Mouse (Mus musculus) spleen, postnatal 4 days (tissue): ENCODE measurements around the gene Cytl1.

Experiments used
- DNase-seq, 2 experiments: peaks; one replicate each; pipeline ENCODE4 v3.0.0; 2022; ENCODE audit warnings: low spot score in 2 of 2

Gene Cytl1

DNA sequence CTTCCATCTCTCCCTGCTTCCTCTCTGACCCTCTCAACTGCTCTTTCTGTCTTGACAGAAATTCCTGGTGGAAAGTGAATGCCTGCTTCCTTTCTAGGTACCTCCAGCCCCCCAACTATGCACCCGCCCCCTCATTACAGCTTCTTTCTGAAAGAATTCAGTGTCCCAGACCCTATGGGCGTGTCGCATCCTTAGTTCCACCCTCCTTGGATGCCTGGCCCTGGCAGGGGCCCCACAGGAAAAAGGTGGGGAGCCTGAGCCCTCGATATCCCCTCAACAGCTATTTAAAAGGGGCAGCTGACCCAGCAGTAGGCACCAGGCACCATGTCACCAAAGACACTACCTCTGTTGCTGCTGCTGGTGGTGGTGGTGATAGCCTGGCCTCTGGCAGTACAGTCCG is at the start of gene Cytl1:
Cytl1 (plus strand) TSS at position 296 of the 400 bp plus-strand sequence.
- DNase-seq, result no peak

DNA sequence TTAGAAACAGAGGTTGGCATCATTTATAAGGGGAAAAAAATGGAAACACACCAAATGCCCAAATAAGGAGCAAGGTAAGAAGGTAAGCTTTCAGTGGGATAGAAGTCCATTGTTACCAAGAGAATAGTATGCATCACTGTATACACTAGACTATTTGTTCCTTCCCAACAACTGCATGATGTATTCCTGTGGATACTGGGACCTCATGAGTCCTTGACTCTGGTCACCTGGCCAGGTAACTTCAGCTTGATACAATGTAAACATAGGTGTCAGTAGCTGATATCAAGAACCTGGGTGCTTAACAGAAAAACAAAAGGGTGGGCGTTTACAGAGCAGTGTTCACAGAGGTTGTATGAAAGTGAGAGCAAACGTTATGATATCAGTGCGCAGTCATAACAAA is 42.6 kb upstream of the Cytl1 start:
- no peak for DNase-seq

DNA sequence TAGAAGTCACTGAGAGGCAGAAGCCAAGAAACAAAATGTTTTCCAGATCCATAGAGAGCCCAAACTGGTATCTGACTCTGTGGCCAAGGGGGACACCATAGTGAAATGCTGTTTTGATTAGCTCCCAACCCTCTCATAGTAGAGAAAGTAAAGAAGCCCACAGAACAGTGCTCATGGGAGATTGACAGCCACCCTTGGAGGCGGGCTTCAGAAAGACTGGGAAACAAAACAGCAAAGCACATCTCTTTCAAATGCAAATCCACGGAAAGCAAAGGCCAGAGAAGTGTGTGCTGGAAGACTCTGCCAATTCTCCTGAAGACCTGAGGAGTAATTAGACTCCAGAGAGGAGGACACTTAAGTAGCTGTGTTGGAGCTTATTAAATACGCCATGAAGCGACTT is 39.5 kb upstream of the Cytl1 start:
- no peak for DNase-seq

DNA sequence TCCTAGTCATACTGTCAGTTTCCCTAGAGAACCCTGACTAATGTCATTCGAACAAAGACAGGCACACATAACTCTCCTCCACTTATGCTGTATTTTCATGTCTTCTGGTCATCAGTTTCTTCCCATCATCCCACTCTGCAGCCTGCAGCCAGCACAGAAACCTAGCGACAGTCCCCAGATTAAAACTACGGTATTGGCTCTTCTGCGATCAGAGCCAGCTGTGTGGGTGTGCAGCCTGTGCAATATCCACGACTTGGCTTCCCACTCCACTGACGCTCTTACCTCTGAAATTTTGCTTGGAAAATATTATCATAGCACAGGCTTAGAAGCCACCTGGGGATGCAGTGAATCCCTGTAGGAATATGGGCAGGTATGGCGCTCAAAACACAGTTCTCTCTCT is 38.0 kb upstream of the Cytl1 start:
- no peak for DNase-seq

DNA sequence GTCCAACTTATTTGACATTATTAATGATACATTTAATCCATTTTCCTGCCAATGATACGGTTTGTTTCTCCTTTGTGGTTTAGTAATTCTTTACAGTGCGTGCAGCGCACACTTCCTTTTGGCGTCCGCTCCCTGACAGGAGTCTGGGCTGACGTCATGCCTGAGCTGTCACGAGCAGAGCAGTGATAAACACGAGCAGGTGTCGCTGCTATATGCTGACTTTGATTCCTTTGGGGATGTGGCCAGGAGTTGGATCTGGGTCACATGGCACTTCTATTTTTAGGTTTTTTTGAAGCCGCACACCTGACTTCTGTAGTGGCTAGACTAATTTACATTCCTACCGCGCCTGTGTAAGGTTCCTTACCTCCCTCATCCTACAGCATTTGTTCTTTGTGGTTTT is 35.6 kb upstream of the Cytl1 start:
- DNase-seq, result no peak

DNA sequence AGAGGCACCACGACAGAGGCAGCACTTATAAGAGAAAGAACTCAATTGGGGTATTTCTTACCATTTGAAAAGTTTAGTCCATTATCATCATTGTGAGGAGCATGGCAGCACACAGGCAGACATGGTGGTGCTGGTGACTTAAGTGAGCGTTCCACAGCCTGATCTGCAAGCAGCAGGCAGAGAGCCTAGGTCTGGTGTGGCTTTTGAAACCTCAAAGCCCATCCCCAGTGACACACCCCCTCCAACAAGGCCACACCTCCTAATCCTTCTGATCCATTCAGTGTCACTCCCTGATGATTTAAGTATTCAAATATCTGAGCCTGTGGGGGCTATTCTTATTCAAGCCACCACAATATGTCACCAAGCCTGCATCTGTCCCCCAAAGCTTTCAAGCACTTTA is 30.4 kb upstream of the Cytl1 start:
- no peak for DNase-seq

DNA sequence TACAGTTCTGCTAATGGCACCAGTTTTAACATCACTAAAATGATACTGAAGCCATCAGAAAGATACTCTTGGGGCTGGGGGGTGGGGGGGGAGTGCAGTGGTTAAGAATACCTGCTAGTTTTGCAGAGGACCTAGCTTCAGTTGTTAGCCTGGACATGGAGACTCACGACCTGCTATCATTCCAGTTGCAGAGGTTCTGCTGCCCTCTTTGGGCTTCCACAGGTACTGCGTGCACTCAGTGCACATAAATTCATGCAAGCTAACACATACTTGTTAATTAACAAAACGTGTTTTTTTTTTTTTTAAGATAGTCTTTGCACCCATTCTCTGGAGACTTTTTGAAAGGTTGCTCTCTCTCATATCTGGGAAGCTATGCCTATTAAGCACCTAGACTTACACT is 27.2 kb upstream of the Cytl1 start:
- no peak for DNase-seq

DNA sequence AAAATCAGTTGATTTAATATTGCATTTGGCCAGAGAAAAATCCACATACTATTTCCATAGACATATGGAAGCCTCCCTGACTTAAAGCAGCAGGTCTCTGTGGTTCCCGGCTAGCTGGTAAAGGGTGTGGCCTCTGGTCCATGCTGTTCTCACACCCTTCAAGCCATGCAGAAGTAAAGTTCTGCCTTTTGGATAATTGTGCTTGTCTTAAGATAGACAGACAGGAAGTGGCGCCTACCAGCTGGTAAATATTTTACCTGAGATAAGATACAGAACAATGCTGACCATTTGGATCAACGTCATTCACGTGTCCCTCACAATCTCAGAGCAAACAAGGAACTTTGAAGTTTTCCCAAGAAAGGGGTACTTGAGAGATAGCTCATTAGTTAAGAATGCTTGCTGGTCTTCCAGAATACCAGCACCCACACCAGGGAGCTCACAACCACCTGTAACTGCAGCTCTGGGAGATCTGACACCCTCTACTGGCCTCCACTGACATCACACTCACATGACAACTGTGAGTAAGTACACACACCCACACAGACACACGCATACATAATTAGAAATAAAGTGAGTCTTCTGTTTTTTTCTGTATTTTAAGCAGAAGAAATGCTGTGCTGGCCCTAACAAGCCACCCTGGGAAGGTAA is 25.9 kb upstream of the Cytl1 start:
- DNase-seq, result no peak

DNA sequence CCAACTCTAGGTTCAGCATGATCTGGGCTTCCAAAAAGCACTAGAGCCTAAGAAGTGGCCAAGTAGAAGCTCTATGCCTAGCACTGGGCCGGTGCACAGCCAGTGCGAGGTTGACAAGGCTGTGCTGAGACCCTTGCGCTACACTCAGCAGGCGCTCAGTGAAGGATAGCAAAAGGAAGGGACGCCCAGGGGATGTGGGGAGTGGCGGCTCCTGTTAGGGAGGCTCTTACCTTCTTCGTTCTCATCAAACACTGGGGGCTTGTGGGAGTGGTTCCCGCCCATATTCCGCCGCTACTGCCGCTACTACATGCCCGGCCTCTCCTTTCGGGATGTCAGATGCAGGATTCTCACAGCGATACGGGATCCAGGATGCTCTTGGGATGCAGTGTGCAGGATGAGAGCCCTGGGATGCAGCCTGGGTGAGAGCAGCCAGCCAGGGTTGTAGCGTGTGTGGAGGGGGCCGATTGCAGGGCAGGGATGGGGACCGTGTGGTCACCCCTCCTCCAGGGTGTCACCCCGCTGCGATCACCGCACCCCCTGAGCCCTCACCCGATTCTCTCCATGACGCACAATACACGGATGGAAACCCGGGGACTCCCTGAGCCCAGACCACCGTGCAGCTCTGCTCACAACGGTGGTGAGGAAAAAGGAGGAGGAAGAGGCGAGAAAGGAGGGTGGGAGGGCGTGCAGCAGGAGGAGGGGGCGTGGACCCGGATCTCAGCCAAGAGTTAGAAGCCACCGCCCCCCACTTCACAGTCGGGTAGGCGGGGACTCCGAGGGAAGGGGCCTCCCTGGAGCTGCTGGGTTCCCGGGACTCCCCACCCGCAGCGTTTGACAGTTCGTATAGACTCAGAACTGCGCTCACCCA is 18.6 kb upstream of the Cytl1 start, which contains the start of gene Stk32b:
Stk32b (minus strand) TSS at position 667 of the 868 bp plus-strand sequence.
- DNase-seq, result no peak

DNA sequence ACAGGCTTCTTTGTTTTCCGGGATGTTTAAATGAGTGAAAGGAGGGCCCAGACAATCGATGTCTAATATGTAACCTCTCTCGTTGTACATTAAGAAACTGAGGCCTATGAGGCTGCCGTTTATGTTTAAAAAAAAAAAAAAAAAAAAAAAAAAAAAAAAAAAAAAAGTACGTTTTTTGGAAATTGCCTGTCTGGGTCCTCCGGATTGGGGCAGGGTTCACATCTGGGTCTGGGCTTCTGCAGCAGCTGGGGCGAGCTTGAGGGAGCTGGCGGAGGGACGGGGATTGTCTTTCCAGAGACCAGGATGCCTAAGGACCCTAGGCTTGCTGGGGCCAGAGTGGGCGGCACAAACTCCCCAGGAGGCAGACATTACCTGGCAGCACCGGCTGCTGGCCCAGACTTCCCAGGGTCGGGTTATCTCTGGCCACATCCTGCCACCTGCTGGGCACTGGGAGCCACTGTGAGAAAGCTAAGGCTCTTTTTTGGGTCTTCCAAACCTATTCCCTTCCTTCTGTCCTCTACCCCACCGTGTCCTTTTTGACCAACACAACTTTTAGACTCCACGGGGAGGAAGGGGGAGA is 17.8 kb upstream of the Cytl1 start:
- DNase-seq, result no peak

DNA sequence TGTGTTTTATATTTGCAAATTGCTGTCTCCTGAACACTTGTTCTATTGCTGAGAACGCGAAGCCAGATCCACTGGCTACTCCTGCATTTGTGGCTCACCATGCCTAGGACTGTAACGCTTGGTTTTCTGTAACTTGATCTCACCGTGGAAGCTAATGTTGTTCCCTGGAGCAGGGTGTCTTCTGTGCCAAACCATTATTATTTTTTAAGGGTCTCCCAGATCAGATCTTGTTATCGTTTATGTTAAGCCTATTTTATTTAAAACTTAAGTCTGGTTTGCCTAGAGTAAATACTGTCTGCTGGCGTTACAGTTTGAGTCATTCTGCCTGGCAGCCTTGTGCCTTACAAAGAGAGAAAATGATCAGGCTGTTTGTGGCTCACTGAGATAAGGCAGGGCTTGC is 14.6 kb upstream of the Cytl1 start:
- DNase-seq, result no peak

DNA sequence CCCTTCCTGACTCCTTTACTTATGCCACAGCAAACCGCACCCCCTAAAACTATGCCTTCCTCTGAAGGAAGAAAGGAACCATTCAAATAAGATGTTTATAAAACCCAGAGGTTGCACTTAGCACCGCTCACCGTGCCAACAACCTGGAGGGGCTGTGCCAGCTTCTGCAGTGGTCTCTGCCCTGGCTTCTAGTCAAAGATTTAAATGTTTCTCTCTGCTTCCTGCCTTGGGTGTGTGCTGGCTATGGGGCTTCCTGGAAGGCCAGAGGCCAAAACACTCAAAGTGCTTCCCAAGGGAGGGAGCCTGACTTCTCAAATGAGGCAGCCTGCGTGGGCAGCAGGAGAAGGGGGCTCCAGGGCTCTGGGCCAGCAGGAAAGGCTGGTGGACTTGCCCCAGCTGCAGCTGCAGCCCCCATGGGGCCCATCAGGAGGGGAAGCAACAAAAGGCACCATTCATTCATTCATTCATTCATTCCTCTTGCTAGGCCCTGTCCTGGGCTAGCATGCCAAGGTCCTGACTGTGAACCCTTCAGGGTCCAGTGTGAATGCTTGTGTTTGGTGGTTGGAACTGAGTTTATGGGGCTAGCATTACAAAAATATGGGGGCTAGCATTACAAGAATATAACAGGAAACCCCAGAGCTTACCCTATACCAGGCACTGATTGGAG is 10.0 kb upstream of the Cytl1 start:
- no peak for DNase-seq

DNA sequence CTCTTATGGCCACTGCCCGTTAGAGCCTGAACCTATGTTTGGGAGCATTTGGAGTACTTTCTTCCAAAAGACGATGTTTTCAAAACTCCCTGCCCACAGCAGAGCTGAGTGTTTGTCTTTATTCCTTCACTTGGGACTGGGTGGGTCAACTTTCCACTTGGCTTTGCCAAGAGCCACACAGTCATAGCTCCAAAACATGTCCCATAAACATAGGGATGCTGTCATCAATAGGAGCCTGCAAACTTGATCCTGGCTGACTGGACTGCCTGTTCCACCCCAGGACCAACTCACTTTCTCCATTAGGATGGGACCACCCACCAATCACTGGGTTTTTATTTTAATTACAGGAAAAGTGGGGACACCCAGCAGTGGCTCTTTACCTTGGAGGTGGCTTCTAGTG is 4.5 kb upstream of the Cytl1 start:
- DNase-seq, result no peak

DNA sequence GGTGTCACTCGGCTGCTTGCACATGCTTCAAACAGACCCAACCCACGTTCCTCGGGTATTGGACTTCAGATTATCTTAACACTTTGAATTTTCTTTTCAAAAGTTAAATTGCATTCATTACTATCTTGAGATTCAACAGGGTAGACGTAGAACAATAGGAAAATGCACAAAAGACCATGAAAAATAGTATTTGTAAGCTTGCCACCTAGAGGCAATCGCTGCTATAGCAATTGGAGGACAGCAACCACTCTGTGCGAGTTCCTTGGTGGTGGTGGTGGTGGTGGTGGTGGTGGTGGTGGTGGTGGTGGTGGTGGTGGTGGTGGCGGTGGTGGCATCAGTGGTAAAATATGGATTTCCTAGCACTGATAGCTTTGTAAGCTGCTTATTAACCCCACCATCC is 894 bp downstream of the Cytl1 start:
- no peak for DNase-seq

DNA sequence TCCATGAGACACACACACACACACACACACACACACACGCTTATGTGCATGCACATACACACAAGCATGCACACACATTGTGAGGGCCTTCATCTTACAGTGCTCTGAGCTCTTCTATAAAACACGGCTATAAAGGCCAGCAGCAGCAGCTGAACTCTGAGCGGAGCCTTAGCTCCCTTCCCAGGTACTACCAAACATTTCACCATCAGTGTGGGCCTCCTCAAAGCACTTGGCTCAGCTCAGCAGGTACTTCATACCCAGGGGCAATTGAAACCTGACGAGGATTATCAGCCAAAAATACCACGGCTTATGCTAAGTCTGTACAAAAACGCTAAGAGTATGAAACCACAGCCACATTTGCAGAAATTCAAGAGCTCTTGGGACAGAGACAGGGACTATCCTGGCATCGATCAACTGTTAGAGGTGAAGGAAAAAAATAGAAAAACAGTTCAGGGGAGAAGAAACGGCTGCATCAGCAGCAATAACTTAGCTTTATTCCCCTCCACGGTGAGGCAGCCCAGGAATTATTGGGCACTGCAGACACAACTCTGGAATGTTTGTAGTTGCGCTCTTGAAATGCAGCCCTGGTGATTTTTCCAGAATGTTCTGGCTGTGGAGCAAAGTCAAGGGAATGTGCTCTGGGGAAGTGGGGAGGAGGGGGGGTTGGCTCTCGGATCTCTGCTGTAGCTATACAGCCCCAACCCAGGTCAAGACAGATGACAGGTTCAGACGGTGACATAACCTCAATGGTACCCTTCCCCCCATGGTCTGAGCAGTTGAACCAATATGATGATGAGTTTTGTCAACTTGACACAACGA is 8.8 kb downstream of the Cytl1 start:
- no peak for DNase-seq

DNA sequence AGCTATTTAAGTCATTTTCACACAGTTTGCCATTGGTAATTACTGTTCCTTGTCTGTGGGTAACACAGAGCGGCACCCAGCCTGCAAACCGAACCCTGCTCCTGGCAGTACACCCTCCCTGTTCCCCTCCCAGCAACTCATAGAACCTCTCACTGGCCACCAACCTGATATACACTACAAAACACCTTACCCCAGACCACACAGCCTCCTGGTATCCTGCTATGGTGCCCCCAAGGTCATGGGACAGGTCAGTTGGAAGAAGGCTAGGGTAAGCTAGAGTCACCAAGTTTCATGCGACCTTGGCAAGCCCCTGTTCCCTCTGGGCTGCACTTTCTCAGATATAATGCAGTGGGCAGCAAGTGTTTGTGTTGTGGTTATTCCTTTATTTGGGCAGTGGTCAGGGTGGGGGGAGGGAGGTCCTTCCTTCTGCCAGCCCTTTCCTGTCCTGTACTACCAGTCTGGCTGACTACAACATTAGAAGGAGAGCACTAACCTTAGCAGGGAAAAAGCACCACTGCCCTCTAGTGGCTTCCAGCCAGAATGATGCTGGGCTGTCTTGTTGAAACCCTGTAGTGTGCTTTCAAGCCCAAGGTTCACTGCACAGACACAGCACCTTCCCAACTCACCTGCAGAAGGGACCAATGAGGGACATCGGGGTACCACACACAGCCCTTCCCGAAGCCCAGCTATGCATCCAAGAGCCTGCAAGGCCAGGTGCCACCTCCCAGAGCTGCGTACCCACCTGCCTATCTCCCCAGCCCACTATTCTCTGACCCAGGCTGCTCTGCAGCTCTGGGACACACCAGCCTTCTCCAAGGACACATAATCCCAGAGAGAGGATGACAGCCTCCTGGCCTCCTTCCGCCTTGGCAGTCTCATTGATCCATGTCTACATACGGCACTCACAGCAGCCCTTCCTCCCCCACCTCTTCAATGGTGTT is 17.0 kb downstream of the Cytl1 start:
- DNase-seq, result no peak

DNA sequence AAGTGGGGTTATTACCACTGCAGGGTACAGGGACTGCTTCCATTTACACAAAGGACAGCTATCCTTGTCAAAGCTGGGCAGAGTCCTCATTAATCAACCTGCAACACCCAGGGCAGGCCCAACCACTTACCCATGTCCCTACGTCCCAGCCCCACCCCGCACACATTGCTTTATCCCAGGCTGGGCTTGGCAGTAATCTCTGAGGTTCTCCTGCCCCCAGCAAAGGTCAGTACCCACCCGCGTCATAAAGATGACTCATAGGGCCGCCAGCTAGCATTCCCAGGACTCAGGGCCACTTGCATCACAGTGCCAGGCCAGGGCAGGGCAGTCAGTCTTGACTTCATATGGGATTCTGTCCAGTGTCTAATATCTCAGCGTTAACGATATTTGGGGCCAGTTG is 18.0 kb downstream of the Cytl1 start:
- no peak for DNase-seq

DNA sequence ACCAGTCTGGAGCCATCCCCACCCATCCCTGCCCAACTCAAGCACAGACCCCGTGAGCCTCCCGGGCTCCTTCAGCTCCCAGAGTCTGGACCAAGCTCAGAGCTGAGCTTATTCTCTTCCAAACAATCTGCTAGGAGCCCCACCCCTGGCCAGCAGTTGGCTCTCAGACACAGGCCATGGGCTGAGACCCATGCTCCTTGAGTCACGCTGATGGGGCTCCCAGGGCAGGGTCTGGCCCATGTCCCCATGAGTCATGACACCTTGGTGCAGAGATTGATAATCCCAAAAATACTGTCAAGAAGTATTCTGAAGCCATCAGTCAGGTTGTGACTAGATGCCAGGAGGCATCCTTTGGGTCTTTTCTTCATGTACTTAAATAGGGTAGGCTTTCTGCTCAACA is 26.7 kb downstream of the Cytl1 start:
- DNase-seq, result no peak

DNA sequence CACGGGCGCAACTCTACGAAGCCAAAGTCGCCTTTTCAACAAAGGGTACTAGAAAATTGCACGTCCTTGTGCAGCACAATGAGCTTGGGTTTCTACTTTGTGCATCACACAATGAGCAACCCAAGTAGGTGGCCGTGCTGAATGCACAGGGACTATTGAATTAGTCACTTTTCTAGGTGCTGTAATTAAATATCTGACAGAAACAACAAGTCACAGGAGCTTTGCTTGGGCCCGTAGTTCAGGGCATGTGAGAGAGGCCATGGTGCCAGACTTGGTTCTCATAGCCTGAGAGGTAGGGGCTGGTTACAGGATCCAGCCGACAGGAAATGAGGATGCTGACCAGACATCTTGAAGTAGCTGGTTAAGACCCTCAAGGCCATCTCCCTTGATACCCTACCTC is 30.5 kb downstream of the Cytl1 start:
- DNase-seq, result no peak

DNA sequence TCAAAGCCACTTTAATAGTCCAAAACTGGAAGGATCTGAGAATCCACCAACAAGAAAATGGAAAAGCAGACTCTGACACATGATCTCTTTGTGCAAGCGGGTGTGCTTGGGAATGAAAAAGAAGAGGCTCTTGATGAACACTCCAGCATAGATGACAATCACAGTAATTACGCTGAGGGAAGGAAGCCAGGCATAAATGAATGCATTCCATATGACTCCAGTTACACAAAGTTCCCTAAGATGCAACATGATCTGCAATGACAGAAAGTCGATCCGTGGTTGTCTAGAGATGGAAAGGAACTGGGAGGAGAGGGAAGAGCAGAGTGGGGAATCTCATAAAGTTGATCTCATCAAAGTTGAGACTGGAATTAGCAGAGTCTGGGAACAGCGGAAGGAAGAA is 31.9 kb downstream of the Cytl1 start:
- no peak for DNase-seq

DNA sequence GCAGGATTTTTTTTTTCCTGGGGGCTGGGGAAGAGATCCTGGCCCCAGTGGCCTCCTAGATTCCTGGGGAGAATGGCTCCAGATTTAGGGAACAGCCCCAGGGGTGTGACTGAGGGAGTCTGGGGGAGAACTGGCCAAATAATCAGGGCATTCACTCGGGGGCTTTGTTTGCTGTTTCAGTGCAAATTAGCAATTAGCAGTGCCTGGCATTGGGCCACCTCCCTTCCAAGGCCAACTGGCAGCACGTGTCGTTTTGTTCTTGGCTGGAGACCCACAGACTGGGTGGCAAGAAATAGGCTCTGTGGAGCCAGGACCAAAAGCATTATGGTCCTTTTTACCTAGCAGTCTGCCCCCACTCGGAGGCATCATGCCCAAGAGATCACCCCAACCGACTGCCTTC is 33.7 kb downstream of the Cytl1 start:
- no peak for DNase-seq
